Mouse (Mus musculus) ES-Bruce4 (cell line): ENCODE measurements around the gene Cdh12. TPM values are rescaled to one million over a fixed set of nuclear protein-coding genes. Genes with fewer than 3 reads are reported as not detected.

Experiments
- H3K27ac ChIP-seq: 2 replicates; pipeline ENCODE4 v1.5.1; 2012; ENCODE audit warnings: low read length, inconsistent platforms; ENCODE audit not compliant: insufficient read depth
- H3K27me3 ChIP-seq: 2 replicates; pipeline ENCODE4 v1.6.1; 2012; ENCODE audit warnings: mild to moderate bottlenecking, low read length, inconsistent platforms; ENCODE audit not compliant: control insufficient read depth, poor library complexity, insufficient read depth, severe bottlenecking
- H3K36me3 ChIP-seq: 2 replicates; pipeline ENCODE4 v1.6.1; 2012; ENCODE audit warnings: inconsistent platforms, mild to moderate bottlenecking, low read length, moderate library complexity; ENCODE audit not compliant: control insufficient read depth, poor library complexity, insufficient read depth, severe bottlenecking
- H3K4me1 ChIP-seq: one replicate; pipeline ENCODE4 v1.8.1; 2011; ENCODE audit warnings: low read length; ENCODE audit not compliant: control insufficient read depth, insufficient read depth
- H3K4me3 ChIP-seq: 2 replicates; pipeline ENCODE4 v1.5.1; 2011; ENCODE audit warnings: low read depth, mild to moderate bottlenecking, low read length
- H3K9ac ChIP-seq: 2 replicates; pipeline ENCODE4 v1.6.1; 2012; ENCODE audit warnings: low read depth, mild to moderate bottlenecking, inconsistent platforms; ENCODE audit not compliant: poor library complexity, severe bottlenecking
- H3K9me3 ChIP-seq: replicated peaks from 2 replicates; pipeline ENCODE4 v1.6.1; 2012; ENCODE audit warnings: mild to moderate bottlenecking, low read length, inconsistent platforms; ENCODE audit not compliant: control insufficient read depth, poor library complexity, insufficient read depth, severe bottlenecking
- CTCF ChIP-seq: IDR thresholded peaks from one replicate; pipeline ENCODE4 v1.8.1; 2011; ENCODE audit warnings: low read depth, low read length
- EP300 ChIP-seq: IDR thresholded peaks from 2 replicates; pipeline ENCODE4 v1.6.1; 2011; ENCODE audit warnings: low read depth, low read length; ENCODE audit not compliant: insufficient read depth
- POLR2A ChIP-seq: IDR thresholded peaks from one replicate; pipeline ENCODE4 v1.8.1; 2011; ENCODE audit warnings: low read length; ENCODE audit not compliant: insufficient read depth
- polyA plus RNA-seq: library from polyadenylated mRNA; stranded (reverse); fragments of >200 nt; gene quantifications from 2 replicates; pipeline ENCODE4 v1.2.4, GENCODE M21; 2011; ENCODE audit warnings: low read depth; ENCODE audit not compliant: missing spikeins, insufficient read depth, insufficient read length

The Cdh12 gene
- polyA plus RNA-seq, 1 experiment, result not detected

GRCm38 (mm10) chr15:21223006-21223405, 773.9 kb downstream of the Cdh12 start:
- Histone ChIP-seq H3K9ac (no peak overlapping the region), H3K27me3 (no peaks in the 10 kb centered on the region), H3K4me3 (no peak overlapping the region), H3K9me3 (no peaks in the 10 kb centered on the region), H3K27ac (no peak overlapping the region), H3K36me3 (no peaks in the 10 kb centered on the region), H3K4me1 (no peaks in the 10 kb centered on the region)
- no peak for TF ChIP-seq POLR2A
- no peak for TF ChIP-seq EP300
- no peak for TF ChIP-seq CTCF

- no peaks in the 10 kb centered on the region for H3K9me3 ChIP-seq
- H3K27me3 ChIP-seq, result no peaks in the 10 kb centered on the region
- no peak overlapping the region for H3K27ac ChIP-seq
- TF ChIP-seq EP300 (no peak), CTCF (no peak), POLR2A (no peak)
- no peaks in the 10 kb centered on the region for H3K36me3 ChIP-seq
- no peak overlapping the region for H3K4me3 ChIP-seq
- H3K9ac ChIP-seq, result no peak overlapping the region
- no peaks in the 10 kb centered on the region for H3K4me1 ChIP-seq
Observed at GRCm38 (mm10) chr15:21261318-21261717, 812.3 kb downstream of the Cdh12 start.

GRCm38 (mm10) chr15:21269856-21270255, 820.8 kb downstream of the Cdh12 start:
- Histone ChIP-seq H3K4me3 (no peak overlapping the region), H3K9ac (no peak overlapping the region), H3K4me1 (no peaks in the 10 kb centered on the region), H3K9me3 (no peaks in the 10 kb centered on the region), H3K27ac (no peak overlapping the region), H3K27me3 (no peaks in the 10 kb centered on the region), H3K36me3 (no peaks in the 10 kb centered on the region)
- TF ChIP-seq POLR2A, result no peak
- no peak for TF ChIP-seq CTCF
- TF ChIP-seq EP300, result no peak

GRCm38 (mm10) chr15:21297051-21297450, 848.0 kb downstream of the Cdh12 start:
- no peaks in the 10 kb centered on the region for H3K4me1 ChIP-seq
- no peaks in the 10 kb centered on the region for H3K27me3 ChIP-seq
- no peak overlapping the region for H3K27ac ChIP-seq
- no peaks in the 10 kb centered on the region for H3K9me3 ChIP-seq
- TF ChIP-seq EP300 (no peak), POLR2A (no peak), CTCF (no peak)
- no peak overlapping the region for H3K4me3 ChIP-seq
- no peak overlapping the region for H3K9ac ChIP-seq
- no peaks in the 10 kb centered on the region for H3K36me3 ChIP-seq

- no peak for TF ChIP-seq EP300
- TF ChIP-seq CTCF, result no peak
- no peak for TF ChIP-seq POLR2A
- no peak overlapping the region for H3K9ac ChIP-seq
- H3K4me3 ChIP-seq, result no peak overlapping the region
- no peak overlapping the region for H3K27ac ChIP-seq
- no peaks in the 10 kb centered on the region for H3K9me3 ChIP-seq
- no peaks in the 10 kb centered on the region for H3K36me3 ChIP-seq
- H3K27me3 ChIP-seq, result no peaks in the 10 kb centered on the region
- no peaks in the 10 kb centered on the region for H3K4me1 ChIP-seq
Observed at GRCm38 (mm10) chr15:21315457-21315856, 866.4 kb downstream of the Cdh12 start.

GRCm38 (mm10) chr15:21343853-21344252, 894.8 kb downstream of the Cdh12 start:
- Histone ChIP-seq H3K9me3 (no peaks in the 10 kb centered on the region), H3K27me3 (no peaks in the 10 kb centered on the region), H3K9ac (no peak overlapping the region), H3K4me1 (no peaks in the 10 kb centered on the region), H3K36me3 (no peaks in the 10 kb centered on the region), H3K4me3 (no peak overlapping the region), H3K27ac (no peak overlapping the region)
- TF ChIP-seq POLR2A (no peak), CTCF (no peak), EP300 (no peak)
